Mouse (Mus musculus) forebrain, embryonic 11.5 days (tissue): ENCODE data around the gene Ddn. TPM values are rescaled to one million over a fixed set of nuclear protein-coding genes. Genes with fewer than 3 reads are reported as not detected.
A peak's percentile ranks its signal among the peaks of the same experiment; 100 is the strongest.

Source experiments
- ATAC-seq: fragments of 200-750 bp; cut with Nextera tagmentation; replicated peaks from 2 replicates; pipeline ENCODE4 v1.8.0; 2017; ENCODE audit warnings: moderate TSS enrichment; ENCODE audit not compliant: low FRiP score
- DNase-seq: peaks from one replicate; pipeline ENCODE4 v3.0.0-alpha.2; 2017; ENCODE audit warnings: low spot score
- H3K27ac ChIP-seq: fragments of 300-500 bp; sonication (generic); 2 replicates; pipeline ENCODE4 v1.5.1; 2014; ENCODE audit warnings: low read depth, low read length
- H3K27me3 ChIP-seq: fragments of 300-500 bp; sonication (generic); 2 replicates; pipeline ENCODE4 v1.6.1; 2014; ENCODE audit warnings: mild to moderate bottlenecking, low read length, mixed read lengths; ENCODE audit not compliant: control insufficient read depth, insufficient read depth
- H3K36me3 ChIP-seq: fragments of 300-500 bp; sonication (generic); 2 replicates; pipeline ENCODE4 v1.6.1; 2014; ENCODE audit warnings: mild to moderate bottlenecking, low read length, moderate library complexity, mixed read lengths; ENCODE audit not compliant: control insufficient read depth, insufficient read depth
- H3K4me1 ChIP-seq: fragments of 300-500 bp; sonication (generic); replicated peaks from 2 replicates; pipeline ENCODE4 v1.6.1; 2014; ENCODE audit warnings: low read length, mixed read lengths; ENCODE audit not compliant: control insufficient read depth, insufficient read depth
- H3K4me2 ChIP-seq: fragments of 300-500 bp; sonication (generic); 2 replicates; pipeline ENCODE4 v1.6.1; 2014; ENCODE audit warnings: low read depth, mild to moderate bottlenecking, low read length, moderate library complexity, mixed read lengths; ENCODE audit not compliant: severe bottlenecking
- H3K4me3 ChIP-seq: fragments of 300-500 bp; sonication (generic); 2 replicates; pipeline ENCODE4 v1.5.1; 2014; ENCODE audit warnings: low read depth, low read length
- H3K9ac ChIP-seq: fragments of 300-500 bp; sonication (generic); 2 replicates; pipeline ENCODE4 v1.6.1; 2014; ENCODE audit warnings: low read length
- H3K9me3 ChIP-seq: fragments of 300-500 bp; sonication (generic); 2 replicates; pipeline ENCODE4 v1.6.1; 2016; ENCODE audit warnings: low read length, mixed read lengths; ENCODE audit not compliant: control insufficient read depth
- WGBS: fragments of 180-500 bp; shearing (Covaris S2); extraction: QIAGEN DNeasy Blood & Tissue Kit; methylation state at CpG from one replicate; pipeline ENCODE4 v1.1.7; 2014; 5-methylcytosine and 5-hydroxymethylcytosine counted together
- polyA plus RNA-seq: library from polyadenylated mRNA; unstranded; fragments of >200 nt; fragmentation: Nextera tagmentation; extraction: Ambion mirVana; gene quantifications from 2 replicates; pipeline ENCODE4 v1.2.1, GENCODE M21; 2014

The Ddn gene
- polyA plus RNA-seq, 1 experiment from 2014 or later, result not detected

GRCm38 (mm10) chr15:98849165-98849564, 39.9 kb upstream of the Ddn start:
- WGBS, result 96% methylated on average over 11 of the region's 11 CpGs
- no peaks in the 10 kb centered on the region for H3K9me3 ChIP-seq
- no peak overlapping the region for H3K4me3 ChIP-seq
- H3K27me3 ChIP-seq, result no peaks in the 10 kb centered on the region
- no peak for ATAC-seq
- DNase-seq, result no peak
- no peak overlapping the region for H3K9ac ChIP-seq
- H3K27ac ChIP-seq, result no peak overlapping the region
- H3K4me2 ChIP-seq, result no peak overlapping the region
- no peaks in the 10 kb centered on the region for H3K4me1 ChIP-seq
- peaks cover 55% of the 10 kb centered on the region for H3K36me3 ChIP-seq

GRCm38 (mm10) chr15:98846140-98846539, 36.9 kb upstream of the Ddn start:
- Histone ChIP-seq H3K27ac (no peak overlapping the region), H3K9me3 (no peaks in the 10 kb centered on the region), H3K36me3 (peaks cover 64% of the 10 kb centered on the region), H3K4me1 (no peaks in the 10 kb centered on the region), H3K27me3 (no peaks in the 10 kb centered on the region), H3K9ac (no peak overlapping the region), H3K4me3 (no peak overlapping the region), H3K4me2 (no peak overlapping the region)
- 93% methylated on average over 8 of the region's 8 CpGs for WGBS
- peak; percentile 49 for DNase-seq
- no peak for ATAC-seq

- no peak overlapping the region for H3K9ac ChIP-seq
- ATAC-seq, result no peak
- no peak for DNase-seq
- H3K4me2 ChIP-seq, result no peak overlapping the region
- H3K27me3 ChIP-seq, result no peaks in the 10 kb centered on the region
- no peaks in the 10 kb centered on the region for H3K4me1 ChIP-seq
- H3K4me3 ChIP-seq, result no peak overlapping the region
- H3K9me3 ChIP-seq, result no peaks in the 10 kb centered on the region
- H3K36me3 ChIP-seq, result peaks cover 64% of the 10 kb centered on the region
- no peak overlapping the region for H3K27ac ChIP-seq
- WGBS, result 97% methylated on average over 2 of the region's 2 CpGs
Observed at GRCm38 (mm10) chr15:98845149-98845548, 35.9 kb upstream of the Ddn start.

GRCm38 (mm10) chr15:98843595-98844223, 34.4 kb upstream of the Ddn start:
- Histone ChIP-seq H3K4me2 (no peak overlapping the region), H3K27ac (no peak overlapping the region), H3K9me3 (no peaks in the 10 kb centered on the region), H3K9ac (no peak overlapping the region), H3K4me3 (no peak overlapping the region), H3K4me1 (no peaks in the 10 kb centered on the region), H3K36me3 (peaks cover 61% of the 10 kb centered on the region), H3K27me3 (no peaks in the 10 kb centered on the region)
- DNase-seq (no peak), ATAC-seq (no peak)
- 91% methylated on average over 11 of the region's 11 CpGs for WGBS

GRCm38 (mm10) chr15:98839671-98840585, 30.6 kb upstream of the Ddn start:
- Histone ChIP-seq H3K4me1 (no peaks in the 10 kb centered on the region), H3K27ac (no peak overlapping the region), H3K27me3 (no peaks in the 10 kb centered on the region), H3K4me2 (no peak overlapping the region), H3K9ac (no peak overlapping the region), H3K9me3 (no peaks in the 10 kb centered on the region), H3K4me3 (no peak overlapping the region), H3K36me3 (peaks cover 52% of the 10 kb centered on the region)
- ATAC-seq, result no peak
- 96% methylated on average over 30 of the region's 30 CpGs for WGBS
- DNase-seq, result no peak

- Histone ChIP-seq H3K4me3 (no peak overlapping the region), H3K27ac (no peak overlapping the region), H3K4me1 (no peaks in the 10 kb centered on the region), H3K9me3 (no peaks in the 10 kb centered on the region), H3K27me3 (no peaks in the 10 kb centered on the region), H3K4me2 (no peak overlapping the region), H3K36me3 (peaks cover 48% of the 10 kb centered on the region), H3K9ac (no peak overlapping the region)
- ATAC-seq (no peak), DNase-seq (no peak)
- 95% methylated on average over 14 of the region's 14 CpGs for WGBS
Observed at GRCm38 (mm10) chr15:98839161-98839560, 29.9 kb upstream of the Ddn start.

GRCm38 (mm10) chr15:98837743-98838103, 28.4 kb upstream of the Ddn start:
- peaks cover 40% of the 10 kb centered on the region for H3K36me3 ChIP-seq
- no peak overlapping the region for H3K4me3 ChIP-seq
- H3K9me3 ChIP-seq, result no peaks in the 10 kb centered on the region
- 75% methylated on average over 4 of the region's 4 CpGs for WGBS
- ATAC-seq (no peak), DNase-seq (no peak)
- H3K27me3 ChIP-seq, result no peaks in the 10 kb centered on the region
- no peaks in the 10 kb centered on the region for H3K4me1 ChIP-seq
- H3K27ac ChIP-seq, result no peak overlapping the region
- no peak overlapping the region for H3K4me2 ChIP-seq
- no peak overlapping the region for H3K9ac ChIP-seq

- H3K27ac ChIP-seq, result no peak overlapping the region
- H3K9me3 ChIP-seq, result no peaks in the 10 kb centered on the region
- H3K36me3 ChIP-seq, result peaks cover 37% of the 10 kb centered on the region
- no peak overlapping the region for H3K4me3 ChIP-seq
- no peaks in the 10 kb centered on the region for H3K4me1 ChIP-seq
- DNase-seq, result no peak
- no peaks in the 10 kb centered on the region for H3K27me3 ChIP-seq
- no peak overlapping the region for H3K9ac ChIP-seq
- WGBS, result 95% methylated on average over 21 of the region's 21 CpGs
- no peak overlapping the region for H3K4me2 ChIP-seq
- ATAC-seq, result no peak
Observed at GRCm38 (mm10) chr15:98837006-98837742, 27.9 kb upstream of the Ddn start.
